Mouse (Mus musculus) layer of hippocampus, postnatal 36 days (tissue): ENCODE measurements around the gene Cyfip2. TPM values are rescaled to one million over a fixed set of nuclear protein-coding genes. Genes with fewer than 3 reads are reported as not detected.

Source experiments
- DNase-seq, 2 experiments: peaks; one replicate each; pipeline ENCODE4 v3.0.0; 2022
- total RNA-seq, 2 experiments: library from RNA; stranded (reverse); gene quantifications; 2 replicates each; pipeline ENCODE4 v1.2.3; 2021

Cyfip2 gene
- total RNA-seq, 2 experiments from 2014 or later = 491 to 500 TPM

DNA sequence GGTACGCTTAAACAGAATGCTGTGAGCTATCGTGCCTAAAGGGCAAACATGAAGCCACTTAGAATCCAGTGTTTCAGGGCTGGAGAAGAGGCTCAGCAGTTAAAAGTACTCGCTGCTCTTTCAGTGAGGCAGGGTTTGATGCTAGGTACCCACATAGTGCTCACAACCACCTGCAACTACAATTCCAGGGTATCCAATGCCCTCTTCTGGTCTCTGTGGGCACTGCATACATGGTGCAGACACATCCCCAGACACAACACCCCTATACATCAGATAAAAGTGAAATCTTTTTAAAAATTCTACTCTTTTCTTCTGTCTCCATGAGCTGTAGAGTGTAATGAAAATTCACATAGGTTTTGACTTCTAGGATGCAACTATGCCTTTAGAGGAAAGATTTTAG, 38.7 kb downstream of the Cyfip2 start:
- DNase-seq = no peak

DNA sequence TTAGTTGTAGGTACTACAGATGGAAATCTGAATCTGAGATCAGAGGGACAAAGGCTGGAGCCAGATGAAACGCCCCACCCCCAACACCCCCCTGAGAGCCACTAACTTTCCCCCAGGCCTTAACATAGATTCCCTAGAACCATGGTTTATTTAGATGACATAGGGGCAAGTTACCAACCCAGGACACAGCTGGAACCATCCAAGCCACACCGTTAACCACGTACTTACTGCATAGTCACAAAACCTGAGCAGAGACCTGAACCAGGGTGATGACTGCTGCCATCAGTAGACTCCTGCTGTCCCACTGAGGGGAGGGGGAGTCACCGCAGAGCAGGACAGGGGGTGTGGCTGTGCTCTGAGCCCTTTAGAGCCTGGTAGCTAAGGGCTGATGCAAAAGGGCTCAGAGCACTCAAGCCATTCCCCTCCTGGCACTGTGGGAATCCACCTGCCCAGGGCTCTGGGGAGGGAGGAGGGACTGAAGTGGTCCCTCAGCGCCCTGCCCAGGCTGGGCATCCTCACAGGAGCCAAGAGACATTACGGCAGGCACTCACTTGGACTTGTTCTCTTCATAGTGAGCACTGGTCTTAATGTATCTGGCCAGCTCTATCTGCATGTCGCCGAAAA, 40.5 kb downstream of the Cyfip2 start:
- DNase-seq = no peak

DNA sequence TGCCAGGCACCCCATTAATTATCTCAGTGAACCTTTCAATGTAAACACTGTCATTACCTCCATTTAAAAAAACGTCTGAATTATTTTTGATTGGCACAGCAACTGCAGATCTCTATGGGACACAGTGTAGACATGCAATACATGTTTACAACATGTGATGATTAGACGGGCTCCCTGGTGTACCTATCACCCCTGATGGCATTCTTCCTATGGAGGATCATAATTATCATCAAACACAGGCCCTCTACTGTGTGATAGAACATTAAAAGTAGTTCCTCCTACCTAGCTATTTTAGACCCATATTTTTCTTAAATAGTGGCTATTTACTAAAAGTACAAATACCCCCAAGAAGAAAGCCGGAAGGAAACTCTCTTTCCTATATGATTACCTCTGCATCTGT, 42.8 kb downstream of the Cyfip2 start:
- DNase-seq = no peak

DNA sequence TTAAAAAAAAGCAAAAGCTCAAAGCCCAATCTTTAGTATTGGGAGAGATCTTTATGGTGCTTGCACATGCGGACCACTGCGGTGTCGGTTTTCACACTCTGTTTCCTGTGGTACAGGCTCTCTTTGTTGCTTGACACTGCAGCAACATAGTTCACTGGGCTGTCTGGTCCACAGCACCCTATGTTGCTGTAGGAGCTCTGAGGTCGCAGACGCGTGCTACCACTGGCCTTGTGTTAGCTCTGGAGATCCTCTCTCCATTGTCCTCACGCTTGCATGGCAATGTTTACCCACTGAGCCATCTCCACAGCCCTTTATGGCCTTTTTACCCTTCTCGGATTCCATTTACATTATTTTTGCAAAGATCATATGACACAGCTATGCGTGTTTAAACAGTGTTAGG, 43.3 kb downstream of the Cyfip2 start:
- DNase-seq = no peak

DNA sequence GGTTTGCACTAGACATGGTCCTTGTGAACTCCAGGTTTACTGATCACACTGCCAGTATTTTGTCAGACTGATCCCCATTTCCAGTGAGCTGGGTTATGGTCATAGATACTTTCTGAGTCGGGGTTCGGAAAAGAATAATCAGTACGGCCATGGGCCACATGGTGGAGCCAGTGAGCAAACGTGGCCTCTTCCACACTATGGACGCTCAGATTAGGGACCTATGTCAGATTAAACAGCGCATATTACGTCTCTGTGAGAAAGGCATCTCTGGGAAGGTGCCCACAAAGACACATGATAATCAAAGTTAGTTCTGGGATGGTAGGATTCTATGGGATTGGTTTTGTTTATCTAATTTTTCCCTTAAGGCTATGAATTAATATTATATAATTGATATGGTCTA, 43.7 kb downstream of the Cyfip2 start:
- DNase-seq = peak; percentile 56 to 66

DNA sequence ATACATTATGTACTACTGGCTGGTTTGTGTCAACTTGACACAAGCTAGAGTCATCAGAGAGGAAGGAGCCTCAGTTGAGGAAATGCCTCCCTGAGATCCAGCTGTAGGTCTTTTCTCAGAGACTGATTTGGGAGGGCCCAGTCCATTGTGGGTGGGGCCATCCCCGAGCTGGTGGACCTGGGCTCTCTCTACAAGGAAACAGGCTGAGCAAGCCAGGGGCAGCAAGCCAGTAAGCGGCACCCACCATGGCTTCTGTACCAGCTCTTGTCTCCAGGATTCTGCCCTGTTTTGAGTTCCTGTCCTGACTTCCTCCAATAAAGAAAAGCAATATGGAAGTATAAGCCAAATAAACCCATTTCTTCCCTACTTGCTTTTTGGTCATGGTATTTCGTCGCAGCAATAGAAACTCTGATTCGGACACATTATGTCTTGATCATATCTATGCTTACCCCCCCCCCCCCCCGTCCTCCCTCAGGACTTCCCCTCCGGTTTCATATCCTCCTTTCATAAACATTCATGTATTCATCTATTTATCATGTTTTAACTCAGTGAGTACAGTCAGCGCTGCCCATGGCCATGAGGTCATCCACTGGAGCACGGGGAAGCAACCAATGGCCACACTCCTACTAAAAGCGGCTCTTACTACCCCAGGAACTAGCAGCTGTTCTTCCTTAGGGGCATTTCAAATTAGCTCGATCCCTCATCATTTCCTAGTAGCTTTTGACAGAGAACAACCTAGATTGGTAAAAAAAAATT, 47.5 kb downstream of the Cyfip2 start:
- no peak for DNase-seq

DNA sequence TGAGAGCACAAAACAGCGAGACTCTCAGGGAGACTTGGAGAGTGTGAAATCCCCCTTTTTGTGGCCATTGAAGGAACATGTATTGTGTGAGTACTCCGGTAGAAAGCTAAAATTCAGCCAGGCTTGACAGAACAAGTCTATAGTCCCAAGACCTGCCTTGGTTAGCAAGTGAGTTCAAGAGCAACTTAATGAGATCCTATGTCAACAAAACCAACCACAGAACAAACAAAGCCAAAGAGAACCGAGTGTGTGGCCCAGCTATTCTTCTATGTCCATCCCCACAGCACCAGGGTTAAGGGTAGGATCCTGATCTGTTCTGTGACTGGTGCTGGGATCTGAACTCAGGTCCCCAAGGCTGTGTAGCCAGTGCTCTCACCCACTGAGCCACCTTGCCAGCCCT, 48.1 kb downstream of the Cyfip2 start:
- DNase-seq = no peak

DNA sequence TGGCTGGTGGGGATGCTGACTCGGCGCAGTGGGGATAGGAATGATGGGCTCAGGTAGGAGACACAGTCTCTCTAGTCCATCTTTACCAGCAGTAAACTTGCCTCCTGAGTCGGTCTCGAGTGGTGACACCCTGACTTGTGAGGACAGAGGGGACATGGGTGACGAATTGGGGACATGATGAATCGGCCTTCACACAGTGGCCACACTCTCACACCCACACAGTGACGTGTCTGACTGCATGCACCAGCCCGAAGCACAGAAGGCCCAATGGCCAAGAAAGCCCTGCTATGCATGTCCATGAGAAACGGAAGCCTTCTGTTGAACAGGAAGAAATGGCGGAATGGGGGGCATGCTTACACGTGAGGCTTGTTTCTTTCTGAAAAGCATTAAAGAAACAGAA, 49.4 kb downstream of the Cyfip2 start:
- DNase-seq = no peak

DNA sequence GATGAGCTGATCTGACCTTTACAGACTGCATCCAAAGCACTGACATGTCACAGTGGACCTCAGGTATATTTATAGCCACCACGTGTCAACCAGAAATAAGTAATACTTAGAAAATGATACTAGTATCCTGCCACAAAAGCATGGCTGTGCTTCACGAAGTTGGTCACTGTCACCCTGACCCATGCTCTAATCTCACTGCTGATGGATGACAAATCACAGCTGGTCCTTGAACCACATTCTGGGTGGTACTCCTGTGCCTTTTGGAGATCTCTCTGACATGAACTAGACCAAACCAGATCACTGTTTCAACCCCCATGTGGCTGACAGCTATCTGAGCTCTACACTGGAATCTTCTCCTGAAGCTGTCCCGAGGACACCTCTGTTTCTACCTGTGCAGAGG, 49.8 kb downstream of the Cyfip2 start:
- DNase-seq = no peak

DNA sequence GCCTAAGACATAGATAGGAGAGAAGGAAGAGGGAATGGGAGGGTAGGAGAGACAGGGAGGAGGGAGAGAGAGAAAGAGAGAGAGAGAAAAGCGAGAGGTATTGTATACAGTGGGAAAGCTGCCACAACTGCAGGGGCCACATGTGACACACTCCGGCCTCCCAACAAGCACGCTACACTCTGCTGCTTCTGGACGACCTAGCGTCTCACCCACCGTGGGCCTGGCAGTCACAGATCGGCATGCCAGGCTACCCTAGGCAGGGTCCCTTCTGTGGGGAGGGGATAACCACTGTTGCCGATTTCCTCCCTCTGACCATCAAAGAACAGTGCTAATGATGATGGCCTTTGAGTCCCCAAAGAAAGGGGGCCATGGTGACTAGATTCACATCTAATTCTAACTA, 53.9 kb downstream of the Cyfip2 start:
- DNase-seq = no peak

DNA sequence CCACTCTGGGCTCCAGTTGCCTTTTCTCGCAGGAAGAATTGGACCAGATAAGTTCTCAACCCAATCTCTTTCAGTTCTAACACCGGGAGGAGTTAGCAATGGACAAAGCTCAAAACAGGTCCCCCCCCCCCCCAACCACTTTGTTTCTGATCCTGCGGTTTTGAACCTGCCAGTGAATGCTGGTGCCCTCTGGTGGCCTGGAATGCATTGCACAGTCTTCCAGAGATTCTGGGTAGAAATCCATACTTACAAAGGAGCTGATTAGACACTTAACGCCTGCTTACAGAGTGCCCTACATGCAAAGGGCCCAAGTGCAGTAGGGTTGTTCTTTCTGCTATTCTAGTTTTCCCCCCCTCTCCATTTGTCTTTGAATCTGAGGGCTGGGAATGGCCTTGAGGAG, 54.5 kb downstream of the Cyfip2 start:
- DNase-seq = no peak

DNA sequence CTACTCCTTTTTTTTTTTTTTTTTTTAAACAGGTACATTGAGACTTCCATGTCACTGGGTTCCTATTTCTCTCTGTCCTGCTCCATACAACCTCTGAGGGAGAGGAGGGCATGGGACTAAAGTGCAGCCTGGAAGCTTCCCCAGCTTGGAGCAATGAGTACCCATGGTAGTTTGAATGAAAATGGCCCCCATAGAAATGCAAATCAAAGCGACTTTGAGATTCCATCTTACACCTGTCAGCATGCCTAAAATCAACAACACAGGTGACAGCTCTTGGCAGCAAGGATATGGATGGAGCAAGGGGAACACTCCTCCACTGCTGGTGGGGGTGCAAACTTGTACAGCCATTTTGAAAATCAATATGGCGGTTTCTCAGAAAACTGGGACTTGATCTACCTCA, 57.4 kb downstream of the Cyfip2 start:
- no peak for DNase-seq

DNA sequence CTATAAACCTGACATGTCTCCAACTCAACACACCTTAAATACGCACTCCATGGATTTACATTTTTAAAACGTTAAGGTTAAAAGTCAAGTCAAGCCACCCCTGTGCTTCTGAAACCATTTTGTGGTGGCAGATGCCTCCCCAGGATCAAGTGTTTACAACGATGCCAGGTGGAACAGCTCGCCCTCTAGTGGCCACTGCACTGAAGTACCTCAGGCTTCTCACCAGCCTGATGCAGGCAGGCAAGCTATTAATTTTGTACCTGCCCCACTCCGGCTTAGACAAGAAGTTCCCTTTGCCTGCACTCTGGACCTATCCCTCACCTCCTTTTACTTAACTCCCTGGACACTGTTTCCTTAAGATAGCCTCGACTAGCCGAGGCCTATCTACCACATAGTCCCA, 60.7 kb downstream of the Cyfip2 start:
- peak; percentile 59 to 66 for DNase-seq

DNA sequence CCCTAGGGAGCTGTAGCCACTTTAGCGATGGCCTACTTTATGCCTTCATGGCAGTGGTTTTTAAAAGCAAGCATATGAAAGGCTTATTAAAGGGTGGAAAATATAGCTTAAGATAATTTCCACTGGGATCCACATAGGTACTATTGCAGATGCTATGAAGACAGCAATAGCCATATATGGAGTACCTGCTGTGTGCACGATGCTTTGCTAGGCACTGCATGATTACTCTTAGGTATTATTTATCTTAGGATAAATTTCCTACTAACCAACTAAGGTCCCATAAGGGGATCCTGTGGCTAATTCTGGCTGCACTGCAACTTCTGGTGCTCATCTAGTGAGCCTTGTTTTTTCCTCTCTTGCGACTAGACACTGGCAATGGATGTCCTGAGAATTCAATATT, 64.3 kb downstream of the Cyfip2 start:
- DNase-seq = no peak

DNA sequence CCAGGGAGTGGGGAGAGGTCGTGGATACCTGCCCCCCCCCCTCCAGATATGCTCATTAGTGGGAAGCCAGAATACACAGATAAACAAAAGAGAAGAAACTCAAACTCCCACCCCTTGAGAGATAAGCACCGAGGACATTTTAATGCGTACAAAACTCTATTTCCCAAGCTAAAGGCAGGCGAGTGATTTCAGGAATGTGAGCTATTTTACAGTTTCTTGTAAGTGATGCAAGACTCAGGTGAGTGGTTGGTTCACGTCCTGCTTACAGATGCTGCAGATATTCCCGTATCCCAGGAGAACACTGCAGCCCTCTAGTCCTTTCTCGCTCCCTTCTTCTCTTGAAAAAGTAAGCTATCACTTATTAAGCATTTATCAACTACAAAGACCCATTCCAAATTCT, 66.3 kb downstream of the Cyfip2 start:
- DNase-seq = no peak

DNA sequence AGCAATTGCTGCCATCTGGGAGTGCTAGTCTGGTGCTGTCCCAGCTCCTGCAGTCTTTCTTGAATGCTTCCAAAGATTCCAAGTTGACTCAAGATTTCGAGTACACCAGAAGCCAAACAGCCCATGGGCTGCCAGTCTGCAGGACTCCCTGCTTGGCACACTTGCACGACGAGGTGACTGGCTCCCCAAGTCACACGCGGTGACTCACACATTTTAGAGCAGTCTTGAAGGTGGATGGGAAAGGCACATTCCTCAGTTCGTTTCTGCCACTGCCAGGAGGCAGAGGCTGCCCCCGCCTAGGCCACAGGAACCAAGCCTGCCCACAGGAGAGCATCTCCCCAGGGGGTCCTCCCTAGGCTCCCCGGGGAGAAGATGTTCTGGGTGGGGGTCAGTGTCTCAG, 66.7 kb downstream of the Cyfip2 start:
- no peak for DNase-seq

DNA sequence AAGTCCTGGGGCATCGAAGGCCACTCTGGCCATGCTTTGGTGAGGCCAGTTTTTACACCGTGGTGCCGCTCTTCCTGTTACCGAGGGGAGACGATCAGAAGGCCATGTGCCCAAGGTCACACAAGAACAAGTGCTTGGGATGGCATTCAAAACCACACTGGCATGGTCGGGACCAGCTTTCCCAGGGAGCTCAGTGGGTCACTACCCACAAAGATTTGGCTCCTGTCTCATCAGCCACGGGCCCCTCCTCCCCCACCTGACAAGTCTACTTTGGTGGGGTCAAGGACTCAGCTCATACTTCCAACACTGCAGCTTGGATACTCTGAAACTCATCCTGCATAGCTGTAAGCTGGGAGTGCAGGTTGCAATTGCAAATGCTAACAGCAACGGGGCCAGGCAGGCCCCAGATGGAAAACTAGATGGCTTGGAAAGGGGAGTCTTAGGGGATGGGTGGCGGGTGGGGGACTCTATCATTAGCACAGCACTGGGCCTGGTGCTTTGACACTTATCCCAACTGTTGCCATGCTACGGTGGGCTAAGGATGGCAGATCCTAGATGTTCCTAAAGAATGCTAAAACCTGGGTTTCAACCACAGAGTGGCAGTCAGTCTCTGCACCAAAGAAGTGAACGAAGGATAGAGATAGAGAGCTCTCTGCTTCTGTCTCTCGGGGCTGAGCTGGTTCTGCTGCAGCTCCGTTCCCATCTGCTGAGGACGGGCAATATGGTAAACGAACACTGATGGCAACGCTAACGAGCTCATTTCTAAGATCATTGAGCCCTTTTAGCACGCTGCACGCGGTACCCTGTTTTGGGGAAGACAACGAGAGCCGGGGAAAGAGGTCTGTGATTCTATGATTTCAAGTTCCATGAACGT, 67.7 kb downstream of the Cyfip2 start:
- DNase-seq = peak in 1 of 2 experiments; percentile 59

DNA sequence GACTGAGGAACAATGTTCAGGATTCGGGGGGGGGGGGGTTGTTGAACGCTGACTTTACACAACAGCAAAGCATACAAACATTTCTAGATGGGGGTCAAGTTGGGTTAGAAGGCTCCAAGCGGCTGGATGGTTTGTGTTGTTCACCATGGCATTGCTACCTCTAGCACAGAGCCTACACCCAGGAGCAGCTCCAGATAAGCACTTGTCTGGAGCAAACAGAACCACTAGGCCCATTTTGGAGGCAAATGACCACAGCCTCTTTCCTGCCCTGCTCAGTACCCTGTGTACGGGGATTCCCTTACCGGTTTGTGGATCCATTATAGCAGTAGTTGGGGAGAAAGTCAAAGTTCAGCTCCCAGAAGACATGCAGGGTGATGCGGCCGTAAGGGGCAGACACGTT, 70.7 kb downstream of the Cyfip2 start:
- DNase-seq = no peak

DNA sequence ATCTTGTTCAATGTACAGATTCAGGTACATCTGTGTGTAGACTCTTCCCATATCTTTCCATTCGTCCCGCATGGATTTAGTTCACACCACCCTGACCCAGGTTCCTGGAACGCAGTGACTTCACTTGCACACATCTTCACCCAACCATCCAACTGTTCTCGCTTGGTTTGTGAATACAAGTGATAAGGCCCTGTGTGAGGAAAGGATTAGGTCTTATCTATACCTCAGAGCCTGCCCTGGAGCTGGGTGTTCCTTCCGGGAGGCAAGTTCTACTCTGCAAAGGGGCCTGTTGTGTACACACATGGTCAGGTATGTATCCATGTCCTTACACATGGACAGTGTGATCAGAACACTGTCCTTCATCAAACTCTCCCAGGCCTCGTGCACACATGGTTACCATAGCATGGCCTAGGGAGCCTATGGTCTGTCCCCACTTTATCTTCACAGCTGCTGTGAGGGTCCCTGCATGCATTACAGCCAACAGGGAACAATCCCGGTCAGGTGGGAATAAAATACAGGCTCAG, 71.4 kb downstream of the Cyfip2 start:
- DNase-seq = no peak

DNA sequence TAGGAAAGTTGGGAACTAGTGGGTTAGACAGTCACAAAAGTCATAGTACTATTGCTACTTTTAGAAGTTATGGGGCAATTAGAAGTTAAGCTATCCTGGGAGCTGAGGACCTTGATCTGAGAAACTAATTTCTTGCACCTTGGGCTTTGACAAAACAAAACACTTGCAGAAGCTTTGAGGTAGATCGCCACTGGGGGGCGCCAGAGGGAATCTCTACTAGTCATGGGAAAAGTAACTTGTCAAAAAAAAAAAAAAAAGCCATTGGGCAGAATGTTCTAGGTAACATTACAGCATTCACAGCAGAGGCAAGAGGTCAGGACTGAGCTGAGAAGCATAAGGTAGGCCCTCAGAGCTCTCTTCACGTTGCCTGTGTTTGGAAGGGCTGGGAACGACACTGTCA, 75.7 kb downstream of the Cyfip2 start:
- peak in 1 of 2 experiments; percentile 62 for DNase-seq

DNA sequence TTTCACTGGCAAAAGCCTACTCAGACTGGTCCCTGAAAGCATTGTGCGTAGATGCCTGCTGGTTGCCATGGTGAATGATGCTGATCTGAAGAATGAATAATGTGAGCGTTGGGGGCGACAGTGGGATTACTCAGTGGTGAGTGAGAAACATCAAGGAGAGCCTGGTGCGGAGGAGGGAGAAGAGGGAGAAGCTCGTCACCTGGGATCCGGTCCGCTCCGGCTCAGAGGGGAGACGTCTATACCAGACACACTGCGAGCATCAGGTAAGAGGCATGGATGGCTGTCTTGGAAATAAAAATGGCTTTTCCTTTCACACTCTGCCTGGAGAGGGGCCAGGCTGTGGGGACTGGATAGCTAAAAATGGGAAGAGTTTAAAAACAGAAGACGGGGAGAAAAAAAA, 77.3 kb downstream of the Cyfip2 start, which contains the start of gene Fndc9:
Gene Fndc9 (plus strand): TSS at position 198 of the 400 bp plus-strand sequence.
- DNase-seq = peak; percentile 53 to 66

DNA sequence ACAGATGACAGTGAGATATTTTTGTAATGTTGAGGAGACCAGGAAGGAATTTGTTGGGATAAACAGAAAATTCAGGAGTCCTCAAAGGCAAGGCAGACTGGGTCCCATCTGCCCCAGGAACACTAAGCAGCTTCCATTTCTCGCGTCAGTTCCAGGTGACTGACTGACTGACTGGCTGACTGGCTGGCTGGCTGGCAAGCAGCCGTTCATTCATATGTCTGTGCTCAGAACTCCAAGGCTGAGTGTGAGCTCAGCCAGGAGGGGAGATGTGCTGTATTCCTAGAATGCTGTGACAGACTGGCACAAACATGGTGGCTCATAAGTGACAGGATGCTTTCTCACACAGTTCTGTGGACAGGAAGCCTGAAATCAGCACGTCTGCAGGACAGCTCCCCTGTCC, 78.7 kb downstream of the Cyfip2 start:
- peak; percentile 47 to 48 for DNase-seq

DNA sequence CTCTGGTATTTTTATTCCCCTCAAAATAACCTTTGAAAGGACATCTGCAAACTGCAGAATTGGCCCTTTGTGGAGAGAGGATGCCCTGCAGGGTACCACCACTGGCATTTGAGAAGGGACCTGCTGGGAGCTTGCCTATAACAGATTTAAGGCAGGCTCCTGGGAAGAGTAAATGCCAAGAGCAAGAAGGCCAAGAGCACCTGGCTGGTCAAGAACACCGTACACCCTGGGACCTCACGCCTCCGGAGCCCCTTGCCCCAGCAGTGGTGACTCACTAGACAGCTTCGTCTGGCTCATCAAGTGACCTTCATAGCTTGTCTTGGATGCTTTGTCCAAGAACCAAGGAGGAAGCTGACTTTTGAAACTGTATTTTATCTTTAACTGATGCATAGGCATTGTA, 79.9 kb downstream of the Cyfip2 start:
- no peak for DNase-seq
